Mouse (Mus musculus) gastrocnemius, adult 18-20 months (tissue): ENCODE data around the gene Gm20388. TPM values are rescaled to one million over a fixed set of nuclear protein-coding genes. Genes with fewer than 3 reads are reported as not detected.

Experiments
- DNase-seq: peaks from one replicate; pipeline ENCODE4 v3.0.0; 2021; ENCODE audit warnings: low spot score
- total RNA-seq, 2 experiments: library from RNA; stranded (reverse); gene quantifications; 2 replicates each; pipeline ENCODE4 v1.2.3; 2021

The Gm20388 gene
- total RNA-seq, 2 experiments from 2014 or later: 10.5 to 12.3 TPM

GRCm38 (mm10) chr8:119914161-119914560, 3.5 kb downstream of the Gm20388 start:
- DNase-seq: no peak

GRCm38 (mm10) chr8:119915298-119915697, 4.7 kb downstream of the Gm20388 start:
- DNase-seq: no peak

- no peak for DNase-seq
These were observed 5.7 kb downstream of the Gm20388 start for GRCm38 (mm10) chr8:119916237-119916892.

GRCm38 (mm10) chr8:119917415-119917814, 6.8 kb downstream of the Gm20388 start:
- no peak for DNase-seq

- no peak for DNase-seq
These were observed 7.5 kb downstream of the Gm20388 start for GRCm38 (mm10) chr8:119918155-119918567.

DNA sequence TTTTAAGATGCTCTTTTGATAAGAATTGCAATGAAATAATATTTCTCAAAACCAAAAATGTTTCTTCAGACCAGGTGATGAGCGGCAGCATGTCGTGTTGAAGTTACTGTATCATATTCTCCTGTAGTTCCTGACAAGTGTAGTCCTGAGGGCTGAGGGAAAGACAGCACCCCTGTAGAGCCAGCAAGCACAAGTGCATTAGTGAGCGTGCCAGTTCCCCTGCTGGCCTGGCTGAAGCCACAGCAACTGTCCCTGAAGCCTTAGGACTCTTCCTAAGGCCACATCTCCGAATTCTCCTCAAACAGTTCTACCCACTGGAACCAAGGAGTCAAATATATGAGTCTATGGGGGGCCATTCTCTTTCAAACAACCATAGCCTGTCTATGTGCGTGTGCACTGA, 12.6 kb downstream of the Gm20388 start:
- DNase-seq: no peak

- no peak for DNase-seq
These were observed 14.8 kb downstream of the Gm20388 start for GRCm38 (mm10) chr8:119925428-119925827.

- DNase-seq: no peak
These were observed 15.8 kb downstream of the Gm20388 start for GRCm38 (mm10) chr8:119926474-119926873.

DNA sequence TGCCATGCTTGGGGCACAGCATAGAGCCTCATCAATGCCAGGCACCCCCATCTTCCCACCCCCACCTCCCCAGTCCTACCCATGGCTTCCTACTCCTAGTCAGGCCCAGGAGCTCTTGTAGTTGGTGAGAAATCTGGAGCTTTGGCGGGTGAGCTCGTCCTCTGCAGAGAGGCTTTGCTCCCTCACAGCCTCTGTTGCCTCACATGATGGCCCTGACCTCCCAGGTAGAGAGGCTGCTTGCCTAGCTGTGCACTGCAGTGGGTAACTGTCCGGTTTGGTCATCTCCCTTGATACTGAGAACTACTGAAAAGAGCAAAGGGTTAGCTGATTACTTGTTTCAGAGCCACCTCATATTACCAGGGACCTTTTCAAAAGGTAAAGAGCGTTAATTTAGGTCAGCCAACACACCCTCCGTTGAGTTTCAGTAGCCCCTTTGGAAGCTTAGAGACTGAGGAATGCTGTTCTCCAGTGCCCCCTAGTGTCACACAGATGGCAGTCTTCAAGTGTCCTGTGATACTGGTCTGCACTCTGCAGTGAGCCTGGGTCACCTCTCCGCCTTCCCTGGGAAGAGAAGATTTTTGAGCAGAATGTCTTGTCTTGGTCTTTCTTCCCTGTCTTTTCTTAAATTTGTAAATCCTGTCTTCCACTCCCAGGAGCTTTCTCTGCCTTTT, 16.9 kb downstream of the Gm20388 start:
- DNase-seq: peak; percentile 57

DNA sequence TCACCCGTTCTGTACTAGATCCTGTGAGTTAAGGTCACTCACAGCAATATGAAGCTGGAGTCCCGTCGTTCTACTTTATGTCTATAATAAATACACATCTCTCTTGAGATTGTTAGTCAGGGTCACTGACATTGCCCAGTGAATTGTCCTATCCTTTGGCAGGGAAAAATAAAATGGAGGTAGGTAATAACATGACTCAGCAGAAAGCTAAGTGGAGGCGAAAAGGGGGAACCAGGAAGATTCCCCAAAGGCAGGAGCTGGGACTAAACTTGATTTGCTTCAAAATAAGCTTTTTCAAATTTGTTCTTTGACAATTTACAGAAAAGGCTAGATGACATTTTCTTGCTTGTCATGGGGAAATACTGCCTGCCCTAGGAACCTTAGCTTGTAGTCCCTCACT, 20.7 kb downstream of the Gm20388 start:
- no peak for DNase-seq

DNA sequence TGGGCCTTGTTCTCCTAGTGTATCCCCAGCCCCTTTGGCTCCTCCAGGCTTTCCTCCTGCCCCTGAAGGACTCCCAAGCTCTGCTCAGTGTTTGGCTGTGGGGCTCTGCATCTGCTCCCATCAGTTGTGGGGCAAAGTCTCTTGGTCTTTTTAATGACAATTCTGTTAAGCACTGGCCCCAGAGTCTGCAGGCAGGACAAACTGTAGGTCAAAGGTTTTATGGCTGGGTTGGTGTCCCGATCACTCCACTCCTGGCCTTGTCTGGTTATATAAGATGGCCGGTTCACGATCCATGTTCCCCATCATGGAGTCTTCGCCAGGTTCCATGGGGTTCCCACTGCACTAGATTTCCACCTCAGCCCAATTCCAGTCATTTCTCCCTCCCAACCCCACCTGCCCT, 23.0 kb downstream of the Gm20388 start:
- no peak for DNase-seq

DNA sequence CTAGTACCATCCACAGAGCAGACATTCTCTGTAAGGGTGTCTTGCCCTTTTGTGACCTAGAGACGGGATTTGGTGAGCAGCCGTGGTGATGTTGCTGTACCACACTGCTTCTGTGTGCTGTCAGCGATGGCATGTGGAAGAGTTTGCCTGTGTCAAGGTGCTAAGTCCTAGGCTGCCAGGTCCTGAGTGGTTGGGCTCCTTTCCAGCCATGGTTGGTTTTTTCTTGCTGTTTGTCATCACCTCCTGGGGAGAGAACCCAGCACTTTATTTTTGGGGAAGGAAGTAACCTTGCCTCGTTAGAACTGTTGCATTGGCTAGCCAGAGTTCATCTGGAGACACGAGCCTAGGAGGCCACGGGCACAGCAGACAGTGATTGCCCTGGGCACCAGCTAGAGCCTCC, 24.9 kb downstream of the Gm20388 start:
- DNase-seq: no peak

GRCm38 (mm10) chr8:119938481-119938880, 27.8 kb downstream of the Gm20388 start:
- no peak for DNase-seq

GRCm38 (mm10) chr8:119939336-119939735, 28.7 kb downstream of the Gm20388 start:
- DNase-seq: no peak

GRCm38 (mm10) chr8:119941471-119941870, 30.8 kb downstream of the Gm20388 start:
- DNase-seq: no peak

GRCm38 (mm10) chr8:119943616-119944015, 33.0 kb downstream of the Gm20388 start:
- no peak for DNase-seq

DNA sequence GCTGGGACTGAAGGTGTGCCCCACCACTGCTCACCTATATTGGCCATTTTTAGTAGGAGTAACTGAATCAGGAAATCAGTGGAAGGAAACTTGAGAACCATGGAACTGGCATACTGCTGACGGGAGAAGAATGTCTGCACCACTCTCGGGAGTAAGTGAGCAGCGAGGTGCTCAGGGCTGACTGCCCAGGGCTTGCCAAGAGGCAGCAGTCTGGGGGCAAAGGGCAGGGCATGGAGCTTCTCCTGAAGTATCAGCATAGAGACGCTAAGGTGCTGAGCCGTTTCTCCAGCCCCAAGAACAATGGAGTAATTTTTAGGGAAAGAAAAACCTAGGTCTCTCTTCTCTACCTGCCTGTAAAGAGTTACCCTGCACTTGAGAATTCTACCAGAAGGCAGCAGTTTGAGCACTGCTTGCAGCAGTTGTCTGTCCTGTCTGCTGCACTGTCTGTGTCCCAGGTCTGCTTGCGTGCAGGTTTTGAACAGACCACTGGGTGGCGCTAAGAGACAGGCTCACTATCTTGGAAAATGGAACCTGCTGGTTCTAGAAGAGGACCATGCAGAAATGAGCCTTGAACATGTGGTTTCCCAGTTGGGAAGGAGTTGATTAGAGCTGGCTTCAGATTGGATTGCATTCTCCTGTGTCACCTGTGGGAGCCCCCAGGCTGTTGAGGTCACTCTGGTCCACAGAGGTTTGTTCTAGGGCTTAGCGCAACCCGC, 33.6 kb downstream of the Gm20388 start:
- peak; percentile 80 for DNase-seq

- DNase-seq: no peak
These were observed 35.8 kb downstream of the Gm20388 start for GRCm38 (mm10) chr8:119946326-119946865.

DNA sequence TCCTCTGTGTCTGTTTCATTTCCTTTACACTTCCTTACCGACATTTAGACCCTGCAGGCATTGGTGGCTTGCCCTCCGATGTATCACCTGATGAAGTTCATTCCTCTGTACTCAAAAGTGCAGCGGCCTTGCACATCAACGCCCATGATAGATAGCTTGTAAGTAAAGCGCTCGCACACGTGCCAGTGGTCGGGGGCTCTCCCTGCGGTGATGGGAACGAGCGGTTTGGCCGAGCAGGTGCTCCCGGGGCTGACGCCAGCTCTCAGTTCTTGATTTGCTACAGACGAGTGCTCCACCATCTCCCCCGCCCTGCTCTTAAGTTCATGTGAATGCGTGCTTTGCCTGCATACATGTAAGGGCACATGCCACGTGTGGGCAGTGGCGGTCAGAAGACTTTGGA, 37.0 kb downstream of the Gm20388 start:
- no peak for DNase-seq

DNA sequence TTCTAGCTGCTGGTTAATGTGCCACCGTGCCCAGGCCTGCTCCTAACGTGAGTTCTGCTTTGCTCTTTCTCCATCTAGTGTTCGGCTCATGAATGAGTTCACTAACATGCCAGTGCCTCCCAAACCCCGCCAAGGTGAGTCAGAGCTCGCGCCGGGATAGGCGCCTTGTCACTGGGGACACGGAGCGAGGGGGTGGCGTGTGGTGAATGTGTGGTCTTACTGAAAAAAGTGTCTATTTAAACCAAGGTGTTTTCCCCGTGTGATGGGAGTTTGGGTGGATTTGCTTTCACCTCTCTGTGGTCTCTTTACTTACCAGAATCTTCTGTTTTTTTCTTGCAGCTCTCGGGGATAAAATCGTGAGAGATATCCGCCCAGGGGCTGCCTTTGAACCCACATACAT, 37.7 kb downstream of the Gm20388 start:
- DNase-seq: no peak

GRCm38 (mm10) chr8:119952282-119952681, 41.6 kb downstream of the Gm20388 start:
- no peak for DNase-seq

- DNase-seq: no peak
These were observed 42.1 kb downstream of the Gm20388 start for GRCm38 (mm10) chr8:119952747-119953146.
